Mouse (Mus musculus) CD4-positive, CD25-positive, alpha-beta regulatory T cell, adult 4 months (primary cell): Measurements from ENCODE around the gene Rbm20. TPM values are rescaled to one million over a fixed set of nuclear protein-coding genes. Genes with fewer than 3 reads are reported as not detected.

ENCODE experiments used
- ATAC-seq: one replicate; pipeline ENCODE4 v1.8.0; 2017
- polyA plus RNA-seq, 2 experiments: library from polyadenylated mRNA; unstranded; fragments of 100-300 nt; shearing (Covaris generic); gene quantifications; one replicate each; pipeline ENCODE4 v1.2.1; 2017

The Rbm20 gene
- polyA plus RNA-seq, 2 experiments from 2014 or later: 0.17 to 0.32 TPM

DNA sequence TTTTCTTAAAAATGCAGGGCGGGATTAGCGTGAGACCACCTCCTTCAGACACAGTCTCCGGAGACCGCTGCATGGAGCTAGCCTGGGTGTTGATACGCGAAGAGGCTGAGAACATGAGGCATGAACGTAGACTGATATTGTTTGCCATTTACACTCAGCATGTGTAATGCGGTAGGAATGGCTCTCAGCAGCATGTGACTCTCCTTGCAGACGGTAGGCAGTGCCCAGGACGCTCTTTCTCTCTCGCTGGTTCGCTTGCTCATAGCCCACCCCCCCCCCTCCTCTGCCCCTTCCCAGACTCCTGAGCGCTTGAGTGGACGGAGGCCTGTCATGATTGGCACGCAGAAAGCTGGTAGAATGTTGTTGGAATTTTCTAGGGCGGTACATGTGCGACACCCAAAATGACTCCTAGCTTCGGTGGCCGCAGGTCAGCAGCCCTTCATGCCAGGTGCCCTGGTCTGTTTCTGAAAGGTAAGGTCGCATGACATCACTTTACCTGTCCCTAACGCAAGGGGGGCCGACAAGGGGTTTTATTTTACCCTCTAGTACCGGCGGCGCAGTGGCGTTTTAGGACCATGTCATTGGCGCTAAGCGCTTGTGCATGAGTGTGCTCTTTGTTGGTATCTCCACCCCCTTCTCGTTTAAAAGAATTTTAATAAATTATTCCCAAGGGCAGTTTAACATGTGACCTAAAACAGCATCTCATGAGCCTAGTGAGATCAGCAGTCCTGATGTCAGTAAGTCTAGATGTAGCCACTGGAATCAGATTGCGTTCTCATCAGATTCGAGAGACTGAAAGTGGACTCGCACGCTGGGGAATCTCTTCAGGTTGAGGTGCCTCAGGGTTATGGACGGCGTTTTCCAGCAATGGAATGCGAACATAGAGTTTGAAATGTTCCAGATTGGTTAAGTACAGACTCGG, 116.1 kb downstream of the Rbm20 start:
- no peak for ATAC-seq

- no peak for ATAC-seq
Measured at GRCm38 (mm10) chr19:53793994-53794890, 117.1 kb downstream of the Rbm20 start.

DNA sequence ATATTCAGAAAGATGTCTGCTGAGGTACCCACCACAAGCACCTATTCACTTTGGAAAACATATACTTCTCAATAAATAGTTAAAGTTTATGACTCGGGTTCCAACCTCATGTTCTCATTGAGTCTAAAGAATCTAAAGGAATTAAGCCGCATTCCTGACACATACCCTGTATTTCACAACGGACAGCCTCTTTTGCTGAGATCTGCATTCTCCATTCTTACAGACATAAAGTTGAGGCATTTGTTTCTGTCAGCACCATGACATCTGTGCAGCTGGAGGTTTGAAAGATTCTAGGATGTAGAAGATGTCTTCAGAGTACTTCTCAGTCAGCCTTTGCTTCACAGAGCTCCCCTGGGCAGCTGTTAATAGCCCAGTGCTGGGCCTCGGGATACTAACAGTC, 117.9 kb downstream of the Rbm20 start:
- ATAC-seq: no peak

DNA sequence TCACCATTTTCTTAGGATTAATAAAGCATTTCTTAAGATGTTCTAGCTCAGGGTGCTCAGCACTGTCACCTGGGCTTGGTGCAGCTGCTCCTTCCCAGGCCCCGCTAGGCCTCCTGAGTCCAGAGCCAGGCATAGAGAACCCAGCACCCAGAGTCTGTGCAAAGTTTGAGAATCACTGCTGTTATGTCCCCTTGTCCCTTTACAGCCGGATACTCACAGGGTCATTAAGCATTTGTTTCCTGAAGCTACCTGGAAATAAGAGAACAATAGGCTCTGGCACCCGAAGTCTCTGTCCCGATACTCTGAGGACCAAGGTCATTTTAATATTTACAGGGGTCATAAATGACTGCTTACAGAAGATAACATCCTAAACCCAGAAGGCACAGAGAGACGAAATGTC, 118.9 kb downstream of the Rbm20 start:
- ATAC-seq: no peak

DNA sequence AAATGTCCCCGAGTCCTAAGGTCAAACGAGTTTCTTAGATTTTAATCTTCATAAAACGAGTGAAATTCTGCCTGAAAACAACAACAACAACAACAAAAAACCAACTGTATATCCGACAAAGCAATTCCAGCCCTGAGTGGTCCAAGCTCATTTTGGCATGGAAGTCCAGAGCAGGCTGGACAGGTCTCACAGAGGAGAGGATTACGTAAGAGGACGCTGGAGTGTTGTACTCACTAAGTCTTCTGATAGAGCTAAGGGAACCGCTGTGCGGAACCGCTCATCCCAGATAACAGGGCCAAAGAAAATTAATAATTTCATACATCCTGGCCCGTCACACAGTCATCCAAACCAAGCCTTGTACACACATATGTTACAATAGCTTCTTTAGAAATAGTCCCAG, 120.7 kb downstream of the Rbm20 start:
- ATAC-seq: no peak

- ATAC-seq: no peak
Measured at GRCm38 (mm10) chr19:53799885-53800284, 122.8 kb downstream of the Rbm20 start.

DNA sequence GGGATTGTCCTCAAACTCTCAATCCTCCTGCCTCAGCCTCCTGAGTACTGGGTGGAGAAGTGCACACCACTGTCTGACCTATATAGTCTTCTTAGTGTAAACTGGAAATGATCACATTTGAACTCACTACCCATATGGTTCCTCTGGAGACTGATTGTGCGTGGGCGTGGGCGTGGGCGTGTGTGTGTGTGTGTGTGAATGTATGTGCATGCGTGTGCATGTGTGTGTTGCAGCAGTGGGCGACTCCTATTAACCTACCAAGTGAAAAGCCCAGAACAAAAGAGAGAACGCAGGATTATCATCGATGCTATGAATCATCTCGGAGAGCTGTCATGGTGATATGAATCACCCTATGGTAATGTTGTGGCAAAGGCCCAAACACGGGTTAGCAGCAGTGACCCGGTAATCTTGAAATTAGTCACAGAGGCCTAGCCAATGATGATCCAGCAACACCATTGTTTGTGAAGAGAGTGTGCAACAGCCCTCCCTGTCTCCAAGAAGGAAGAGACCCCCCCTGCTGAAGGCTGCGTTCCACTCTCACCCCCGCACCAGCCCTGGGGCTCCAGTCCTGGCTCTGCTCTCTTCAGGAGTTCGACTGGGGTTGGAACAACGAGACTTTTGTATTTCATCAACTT, 123.4 kb downstream of the Rbm20 start:
- ATAC-seq: peak; percentile 95

GRCm38 (mm10) chr19:53801380-53801779, 124.3 kb downstream of the Rbm20 start:
- ATAC-seq: no peak

DNA sequence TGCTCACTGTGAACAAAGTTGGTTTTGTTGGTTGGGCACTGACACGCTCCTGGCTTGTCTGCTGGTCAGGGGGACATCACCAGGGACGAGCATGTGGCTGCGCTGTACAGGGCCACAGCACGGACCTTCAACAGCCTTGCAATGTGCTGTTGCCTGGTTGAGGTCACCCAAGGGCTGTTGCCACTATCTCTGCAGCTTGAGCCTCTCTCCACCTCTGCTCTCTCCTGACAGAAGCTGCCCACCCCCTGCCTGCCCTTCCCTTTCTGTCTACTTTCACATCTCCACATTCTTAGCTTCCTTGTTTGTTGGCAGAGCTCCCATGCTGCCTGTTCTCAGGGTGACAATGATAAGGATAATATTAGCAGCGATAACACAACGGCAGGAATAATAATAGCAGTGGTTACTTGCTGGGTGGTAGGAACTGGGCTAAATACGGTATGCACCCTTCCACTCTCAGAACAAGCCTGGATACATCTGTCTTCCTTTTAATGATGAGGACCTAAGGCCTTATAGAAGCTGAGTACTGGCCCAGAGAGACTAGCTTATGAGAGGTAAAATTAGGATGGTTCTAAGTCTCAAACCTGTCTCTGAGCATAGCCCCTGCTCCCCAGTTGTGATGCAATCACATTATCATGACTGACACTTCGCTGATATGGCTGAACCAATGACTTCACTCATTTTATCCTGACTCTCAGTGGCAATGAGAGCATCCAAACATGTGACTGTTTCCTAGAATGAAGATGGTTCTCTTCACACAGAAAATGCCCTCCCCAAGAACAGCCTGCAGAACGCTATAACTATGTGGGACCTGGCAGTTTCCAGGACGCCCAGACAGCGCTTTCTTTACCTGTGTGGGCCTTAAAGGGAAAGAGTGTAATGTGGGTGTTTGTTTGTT, 124.9 kb downstream of the Rbm20 start:
- ATAC-seq: no peak

DNA sequence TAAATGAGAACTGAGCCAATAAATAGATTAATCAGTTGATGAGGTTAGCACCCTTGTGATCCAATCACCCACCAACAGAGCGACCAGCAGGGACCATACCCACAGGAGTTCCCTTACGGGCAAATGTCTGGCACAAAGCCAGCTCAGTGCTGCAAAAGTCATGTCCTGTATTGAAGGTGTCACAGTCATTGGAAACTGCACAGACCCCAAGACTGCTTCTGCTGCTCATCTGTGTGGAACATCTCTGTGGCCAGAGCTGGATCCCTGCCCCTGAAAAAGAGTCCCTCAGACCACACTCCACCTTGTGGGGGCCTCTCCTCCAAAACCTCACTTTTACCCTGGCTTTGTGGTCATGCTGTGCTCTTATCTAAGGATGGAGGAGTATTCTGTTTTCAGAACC, 126.8 kb downstream of the Rbm20 start:
- ATAC-seq: no peak

GRCm38 (mm10) chr19:53805063-53805462, 128.0 kb downstream of the Rbm20 start:
- no peak for ATAC-seq

GRCm38 (mm10) chr19:53806126-53806525, 129.0 kb downstream of the Rbm20 start:
- ATAC-seq: no peak

- peak; percentile 27 for ATAC-seq
Measured at GRCm38 (mm10) chr19:53806526-53807275, 129.6 kb downstream of the Rbm20 start.

GRCm38 (mm10) chr19:53807276-53807801, 130.2 kb downstream of the Rbm20 start:
- peak; percentile 90 for ATAC-seq

- no peak for ATAC-seq
Measured at GRCm38 (mm10) chr19:53808041-53808777, 131.1 kb downstream of the Rbm20 start.

DNA sequence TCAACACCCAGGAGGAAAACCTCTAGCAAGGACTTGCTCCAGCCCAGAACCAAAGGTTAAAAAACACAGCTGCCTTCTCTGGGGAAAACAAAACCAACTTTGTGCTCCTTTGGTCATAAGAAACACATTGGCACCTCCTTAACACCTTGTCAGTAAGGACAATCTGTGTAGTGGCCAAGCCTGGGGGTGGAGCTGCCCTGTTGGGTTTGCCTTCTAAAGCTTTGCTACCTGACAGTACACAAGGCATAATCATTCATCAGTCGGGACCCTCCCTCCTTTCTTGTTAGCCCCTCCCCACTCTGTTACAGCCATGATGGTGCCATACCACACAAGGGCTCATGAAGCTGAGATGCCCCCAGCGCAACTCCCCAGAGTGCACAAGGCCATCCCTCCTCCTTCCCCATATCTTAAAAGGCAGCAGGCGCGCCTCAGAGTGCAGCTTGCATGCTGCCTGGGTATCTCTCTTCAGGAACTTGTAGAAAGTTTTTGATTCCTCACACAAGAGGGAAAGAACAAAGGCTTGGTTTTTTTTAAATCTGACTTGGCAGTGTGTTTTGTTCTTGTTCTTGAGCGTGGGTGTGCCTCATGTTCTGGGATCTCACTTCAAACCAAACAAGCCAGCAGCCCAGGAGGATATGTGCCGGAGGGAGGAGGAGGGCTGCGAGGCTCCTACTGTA, 132.2 kb downstream of the Rbm20 start:
- ATAC-seq: no peak

GRCm38 (mm10) chr19:53810024-53810423, 132.9 kb downstream of the Rbm20 start:
- no peak for ATAC-seq

GRCm38 (mm10) chr19:53810584-53810983, 133.5 kb downstream of the Rbm20 start:
- no peak for ATAC-seq

DNA sequence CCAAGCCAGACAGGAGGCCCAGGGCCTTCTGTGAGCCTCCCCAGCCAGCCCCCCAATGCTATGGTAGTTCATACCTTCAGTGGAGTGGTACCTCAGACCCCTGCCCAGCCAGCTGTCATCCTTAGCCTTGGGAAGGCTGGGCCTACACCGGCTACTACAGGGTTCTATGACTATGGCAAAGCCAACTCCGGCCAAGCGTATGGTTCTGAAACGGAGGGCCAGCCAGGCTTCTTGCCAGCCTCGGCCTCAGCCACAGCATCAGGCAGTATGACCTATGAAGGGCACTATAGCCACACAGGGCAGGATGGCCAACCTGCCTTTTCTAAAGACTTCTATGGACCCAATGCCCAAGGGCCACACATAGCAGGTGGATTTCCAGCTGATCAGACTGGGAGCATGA, 136.5 kb downstream of the Rbm20 start:
- no peak for ATAC-seq

GRCm38 (mm10) chr19:53815714-53816113, 138.6 kb downstream of the Rbm20 start:
- ATAC-seq: no peak
